Mouse (Mus musculus) MEL (cell line): ENCODE results near the gene Plxnc1.

ENCODE experiments used
- CTCF ChIP-seq, 3 experiments: IDR thresholded peaks in 2 of 3; conservative IDR thresholded peaks in 1 of 3; 2 replicates each; pipeline ENCODE4 v1.5.1; 2011 to 2012; ENCODE audit warnings: low read length in 3 of 3, low read depth in 2 of 3, mild to moderate bottlenecking in 2 of 3, improper control_type of control experiment in 1 of 3, inconsistent platforms in 1 of 3, mixed read lengths in 1 of 3, moderate library complexity in 1 of 3; ENCODE audit not compliant: control insufficient read depth in 1 of 3, insufficient read depth in 1 of 3, poor library complexity in 1 of 3, severe bottlenecking in 1 of 3
- EP300 ChIP-seq, 2 experiments: IDR thresholded peaks; 2 replicates each; pipeline ENCODE4 v1.6.1; 2011; ENCODE audit warnings: improper control_type of control experiment in 2 of 2, low read length in 2 of 2, low read depth in 1 of 2, mild to moderate bottlenecking in 1 of 2
- ETS1 ChIP-seq: IDR thresholded peaks from 2 replicates; pipeline ENCODE4 v1.6.1; 2012; ENCODE audit warnings: low read depth, mild to moderate bottlenecking, inconsistent platforms, low read length, improper control_type of control experiment, moderate library complexity
- POLR2A ChIP-seq, 2 experiments: IDR thresholded peaks; 2 replicates each; pipeline ENCODE4 v1.6.1; 2011 to 2012; ENCODE audit warnings: low read length in 2 of 2, mild to moderate bottlenecking in 2 of 2, control low read depth in 1 of 2, improper control_type of control experiment in 1 of 2, low read depth in 1 of 2, moderate library complexity in 1 of 2; ENCODE audit not compliant: control insufficient read depth in 1 of 2, insufficient read depth in 1 of 2, poor library complexity in 1 of 2
- POLR2AphosphoS2 ChIP-seq: IDR thresholded peaks from 2 replicates; pipeline ENCODE4 v1.6.1; 2011; ENCODE audit warnings: low read length, improper control_type of control experiment

DNA sequence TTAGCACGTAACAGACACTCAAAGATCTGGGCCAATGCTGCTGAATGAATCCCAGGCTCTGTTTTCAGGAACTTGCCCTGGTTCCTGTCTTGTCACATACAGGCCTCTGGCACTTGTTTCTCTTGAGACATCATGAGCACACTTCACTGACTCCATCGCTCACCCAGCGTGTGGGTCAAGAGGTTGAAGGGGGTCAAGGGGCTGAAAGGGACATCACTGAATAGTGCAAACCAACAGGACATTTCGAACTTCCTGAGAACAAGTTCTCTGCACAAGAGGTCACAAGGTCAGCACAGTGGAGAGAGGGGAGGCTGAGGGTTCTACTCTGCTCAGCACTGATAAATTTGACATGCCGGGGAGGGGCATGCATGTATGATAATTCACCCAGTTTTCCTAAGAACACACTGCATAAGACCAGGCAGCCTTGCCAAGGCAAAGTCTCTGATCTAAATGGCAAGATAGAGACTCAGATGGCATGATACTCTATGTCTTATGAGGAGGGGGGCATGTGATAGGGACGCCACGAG is 134.6 kb downstream of the Plxnc1 start:
- TF ChIP-seq CTCF (IDR thresholded peaks at IDR 0.05 in 2 of 3, conservative IDR thresholded peaks at IDR 0.05 in 1 of 3; ENCODE audit: control insufficient read depth in 1 of 3, insufficient read depth in 1 of 3, low read depth in 2 of 3, low read length in 3 of 3, poor library complexity in 1 of 3, severe bottlenecking in 1 of 3) = no peak
- TF ChIP-seq POLR2AphosphoS2 = no peak
- TF ChIP-seq POLR2A (IDR thresholded peaks at IDR 0.05; ENCODE audit: control insufficient read depth in 1 of 2, insufficient read depth in 1 of 2, low read depth in 1 of 2, low read length in 2 of 2, poor library complexity in 1 of 2) = no peak
- TF ChIP-seq ETS1 = no peak
- 0 out of 4 replicates have a peak, but pooled peaks of 1 of the 2 experiments have one; percentile 13 for TF ChIP-seq EP300 (IDR thresholded peaks at IDR 0.05; ENCODE audit: low read depth in 1 of 2, low read length in 2 of 2)
